Mouse (Mus musculus) heart, embryonic 10.5 days (tissue): ENCODE data around the gene Sec1. TPM values are rescaled to one million over a fixed set of nuclear protein-coding genes. Genes with fewer than 3 reads are reported as not detected.

ENCODE experiments used
- DNase-seq: peaks from one replicate; pipeline ENCODE4 v3.0.0-alpha.2; 2017; ENCODE audit warnings: low spot score
- H3K27ac ChIP-seq: fragments of 300-500 bp; sonication (generic); 2 replicates; pipeline ENCODE4 v1.5.1; 2016; ENCODE audit warnings: mild to moderate bottlenecking
- H3K27me3 ChIP-seq: fragments of 300-500 bp; sonication (generic); 2 replicates; pipeline ENCODE4 v1.6.1; 2016; ENCODE audit warnings: mild to moderate bottlenecking; ENCODE audit not compliant: poor library complexity, insufficient read depth, severe bottlenecking
- H3K36me3 ChIP-seq: fragments of 300-500 bp; sonication (generic); 2 replicates; pipeline ENCODE4 v1.6.1; 2016; ENCODE audit warnings: mild to moderate bottlenecking, moderate library complexity
- H3K4me1 ChIP-seq: fragments of 300-500 bp; sonication (generic); 2 replicates; pipeline ENCODE4 v1.6.1; 2016; ENCODE audit warnings: mild to moderate bottlenecking
- H3K4me3 ChIP-seq: fragments of 300-500 bp; sonication (generic); 2 replicates; pipeline ENCODE4 v1.5.1; 2016; ENCODE audit warnings: mild to moderate bottlenecking, moderate library complexity
- H3K9me3 ChIP-seq: fragments of 300-500 bp; sonication (generic); 2 replicates; pipeline ENCODE4 v1.6.1; 2016; ENCODE audit warnings: mild to moderate bottlenecking, moderate library complexity
- WGBS: fragments of 180-500 bp; shearing (Covaris S2); methylation state at CpG from one replicate; pipeline ENCODE4 v1.1.7; 2016; 5-methylcytosine and 5-hydroxymethylcytosine counted together
- polyA plus RNA-seq: library from polyadenylated mRNA; unstranded; fragments of >200 nt; fragmentation: Nextera tagmentation; extraction: Ambion mirVana; gene quantifications from 2 replicates; pipeline ENCODE4 v1.2.1, GENCODE M21; 2016

The Sec1 gene
- polyA plus RNA-seq, 1 experiment from 2014 or later = 0.51 TPM

- Histone ChIP-seq H3K4me3 (peak overlapping the region; percentile 65), H3K9me3 (no peaks in the 10 kb centered on the region), H3K4me1 (peaks cover 61% of the 10 kb centered on the region), H3K27me3 (no peaks in the 10 kb centered on the region), H3K36me3 (peaks cover 30% of the 10 kb centered on the region), H3K27ac (peak overlapping the region; percentile 85)
- peak; percentile 95 for DNase-seq
- under 1% methylated on average over 27 of the region's 27 CpGs for whole genome bisulfite sequencing
These were observed 13.3 kb upstream of the Sec1 start for GRCm38 (mm10) chr7:45707375-45707967.

GRCm38 (mm10) chr7:45706721-45707241 is 12.6 kb upstream of the Sec1 start:
- Histone ChIP-seq H3K9me3 (no peaks in the 10 kb centered on the region), H3K27ac (peak overlapping the region; percentile 85), H3K4me3 (peak overlapping the region; percentile 65), H3K4me1 (peaks cover 61% of the 10 kb centered on the region), H3K27me3 (no peaks in the 10 kb centered on the region), H3K36me3 (peaks cover 23% of the 10 kb centered on the region)
- DNase-seq = peak; percentile 91
- WGBS = under 1% methylated on average over 45 of the region's 45 CpGs

DNA sequence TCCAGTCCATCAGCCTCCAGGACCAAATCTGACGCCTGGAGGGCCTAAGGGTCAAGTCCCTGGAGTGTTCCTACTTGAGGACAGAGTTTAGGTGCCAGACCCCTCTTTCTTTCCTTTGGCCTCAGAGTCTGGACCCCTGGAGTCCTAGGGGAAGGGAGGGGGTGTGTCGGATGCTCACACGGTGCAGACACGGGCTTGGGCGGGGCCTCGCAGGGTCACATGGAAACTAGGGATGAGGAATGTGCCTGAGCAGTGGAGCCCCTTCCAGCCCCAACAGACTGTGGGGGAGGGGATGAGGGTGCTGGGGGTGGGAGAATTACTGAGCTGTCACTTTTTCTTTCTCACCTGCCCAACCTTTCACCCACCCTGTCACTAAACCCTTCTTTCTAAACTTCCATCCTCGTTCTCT is 11.7 kb upstream of the Sec1 start:
- DNase-seq = no peak
- H3K4me1 ChIP-seq = peaks cover 69% of the 10 kb centered on the region
- H3K36me3 ChIP-seq = peaks cover 14% of the 10 kb centered on the region
- WGBS = 1% methylated on average over 7 of the region's 7 CpGs
- no peaks in the 10 kb centered on the region for H3K9me3 ChIP-seq
- peak overlapping the region; percentile 65 for H3K4me3 ChIP-seq
- peak overlapping the region; percentile 85 for H3K27ac ChIP-seq
- 0 out of 2 replicates have a peak, but pooled peaks cover 9% of the 10 kb centered on the region for H3K27me3 ChIP-seq

DNA sequence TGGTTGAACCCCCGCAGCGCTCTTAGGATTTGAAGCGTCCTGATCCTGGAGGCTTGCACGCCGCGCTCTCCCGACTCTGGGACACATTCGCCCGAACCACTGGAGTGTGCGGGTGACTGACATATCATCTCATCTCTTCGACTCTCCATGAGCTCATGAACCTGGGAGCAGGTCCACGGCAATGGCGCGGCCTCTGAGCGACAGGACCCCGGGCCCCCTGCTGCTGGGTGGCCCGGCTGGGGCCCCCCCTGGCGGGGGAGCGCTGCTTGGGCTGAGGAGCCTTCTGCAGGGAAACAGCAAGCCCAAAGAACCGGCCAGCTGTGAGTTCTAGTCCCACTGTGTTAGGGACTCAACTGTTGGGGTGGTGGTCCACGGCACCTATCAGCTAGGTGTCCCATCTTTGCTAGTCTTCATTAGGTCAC is 11.3 kb upstream of the Sec1 start:
- H3K27ac ChIP-seq = peak overlapping the region; percentile 81
- H3K27me3 ChIP-seq = peaks cover 11% of the 10 kb centered on the region
- peaks cover 73% of the 10 kb centered on the region for H3K4me1 ChIP-seq
- under 1% methylated on average over 21 of the region's 21 CpGs for WGBS
- H3K4me3 ChIP-seq = peak overlapping the region; percentile 65
- H3K9me3 ChIP-seq = no peaks in the 10 kb centered on the region
- H3K36me3 ChIP-seq = peaks cover 10% of the 10 kb centered on the region
- DNase-seq = no peak

- Histone ChIP-seq H3K27ac (peak within 1 kb of the TSS; percentile 88), H3K27me3 (peaks cover 17% of the 10 kb centered on the region), H3K4me3 (peak within 1 kb of the TSS; percentile 65), H3K9me3 (no peaks in the 10 kb centered on the region), H3K4me1 (peaks cover 79% of the 10 kb centered on the region), H3K36me3 (peaks cover 4% of the 10 kb centered on the region; the same call in 1 of the 2 replicates)
- WGBS = 0% methylated on average over 36 of the region's 36 CpGs
- DNase-seq = peak; percentile 100
These were observed 10.7 kb upstream of the Sec1 start, which contains the start of gene Dbp for GRCm38 (mm10) chr7:45704730-45705442. Gene Dbp (plus strand): TSS chr7:45705088.

GRCm38 (mm10) chr7:45704046-45704559 is 9.9 kb upstream of the Sec1 start:
- H3K27me3 ChIP-seq = peaks cover 25% of the 10 kb centered on the region
- peak overlapping the region; percentile 65 for H3K4me3 ChIP-seq
- peak; percentile 90 for DNase-seq
- H3K4me1 ChIP-seq = peaks cover 80% of the 10 kb centered on the region
- peak overlapping the region; percentile 88 for H3K27ac ChIP-seq
- H3K36me3 ChIP-seq = no peaks in the 10 kb centered on the region
- no peaks in the 10 kb centered on the region for H3K9me3 ChIP-seq
- WGBS = under 1% methylated on average over 13 of the region's 13 CpGs

DNA sequence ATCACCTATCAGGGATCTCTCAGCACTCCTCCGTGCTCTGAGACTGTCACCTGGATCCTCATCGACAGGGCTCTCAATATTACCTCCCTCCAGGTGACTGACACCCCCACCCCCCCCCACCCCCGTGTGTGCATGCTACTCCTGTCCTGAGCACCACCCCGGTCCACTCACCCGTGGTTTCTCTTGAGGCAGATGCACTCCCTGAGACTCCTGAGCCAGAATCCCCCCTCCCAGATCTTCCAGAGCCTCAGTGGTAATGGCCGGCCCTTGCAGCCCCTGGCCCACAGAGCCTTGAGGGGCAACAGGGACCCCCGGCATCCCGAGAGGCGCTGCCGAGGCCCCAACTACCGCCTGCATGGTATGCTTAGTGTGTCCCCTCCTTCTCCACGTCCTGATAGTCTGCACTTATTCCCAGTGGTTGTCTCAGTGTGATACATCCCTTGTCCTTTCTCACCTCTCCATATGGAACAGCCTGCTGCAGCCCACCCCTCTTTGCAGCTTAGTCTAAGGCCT is 9.4 kb upstream of the Sec1 start:
- WGBS = 41% methylated on average over 12 of the region's 12 CpGs
- Histone ChIP-seq H3K27me3 (peaks cover 30% of the 10 kb centered on the region), H3K27ac (peak overlapping the region; percentile 88), H3K4me1 (peaks cover 75% of the 10 kb centered on the region), H3K9me3 (no peaks in the 10 kb centered on the region), H3K4me3 (peak overlapping the region; percentile 65), H3K36me3 (no peaks in the 10 kb centered on the region)
- DNase-seq = no peak

- Histone ChIP-seq H3K27ac (peak overlapping the region; percentile 88; the same call in 1 of the 2 replicates), H3K9me3 (no peaks in the 10 kb centered on the region), H3K27me3 (peaks cover 36% of the 10 kb centered on the region), H3K36me3 (no peaks in the 10 kb centered on the region), H3K4me3 (peak overlapping the region; percentile 65; the same call in 1 of the 2 replicates), H3K4me1 (peaks cover 69% of the 10 kb centered on the region)
- DNase-seq = no peak
- 80% methylated on average over 17 of the region's 17 CpGs for WGBS
These were observed 8.8 kb upstream of the Sec1 start for GRCm38 (mm10) chr7:45702809-45703520.

GRCm38 (mm10) chr7:45702316-45702715 is 8.1 kb upstream of the Sec1 start:
- Histone ChIP-seq H3K4me1 (peaks cover 63% of the 10 kb centered on the region), H3K27me3 (peaks cover 39% of the 10 kb centered on the region), H3K27ac (no peak overlapping the region), H3K4me3 (no peak overlapping the region), H3K9me3 (no peaks in the 10 kb centered on the region), H3K36me3 (no peaks in the 10 kb centered on the region)
- DNase-seq = no peak
- WGBS = 86% methylated on average over 11 of the region's 11 CpGs

DNA sequence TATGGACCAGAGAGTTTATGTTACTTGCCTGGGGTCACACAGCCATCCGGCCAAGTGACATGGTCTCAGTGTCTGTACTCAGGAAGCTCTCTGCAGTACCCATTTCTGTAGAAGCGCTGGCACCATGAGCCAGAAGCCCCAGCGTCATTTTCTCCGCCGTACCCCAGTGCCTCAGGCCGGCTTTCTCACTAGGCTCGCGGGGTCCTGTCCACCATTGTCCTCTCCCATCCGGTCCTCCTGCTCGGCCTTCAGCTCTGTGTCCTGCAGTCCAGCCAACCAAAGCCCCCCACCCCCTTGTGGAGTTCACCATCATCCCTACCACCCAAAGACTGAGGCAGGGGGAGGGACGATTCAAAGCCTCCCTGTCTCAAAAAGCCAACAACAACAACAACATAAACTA is 7.4 kb upstream of the Sec1 start:
- 0 out of 2 replicates have a peak overlapping the region, but pooled peaks have one; percentile 77 for H3K27ac ChIP-seq
- H3K4me1 ChIP-seq = peaks cover 56% of the 10 kb centered on the region
- no peak for DNase-seq
- H3K9me3 ChIP-seq = no peaks in the 10 kb centered on the region
- H3K36me3 ChIP-seq = no peaks in the 10 kb centered on the region
- 86% methylated on average over 11 of the region's 11 CpGs for WGBS
- peaks cover 39% of the 10 kb centered on the region for H3K27me3 ChIP-seq
- H3K4me3 ChIP-seq = 0 out of 2 replicates have a peak overlapping the region, but pooled peaks have one; percentile 58

DNA sequence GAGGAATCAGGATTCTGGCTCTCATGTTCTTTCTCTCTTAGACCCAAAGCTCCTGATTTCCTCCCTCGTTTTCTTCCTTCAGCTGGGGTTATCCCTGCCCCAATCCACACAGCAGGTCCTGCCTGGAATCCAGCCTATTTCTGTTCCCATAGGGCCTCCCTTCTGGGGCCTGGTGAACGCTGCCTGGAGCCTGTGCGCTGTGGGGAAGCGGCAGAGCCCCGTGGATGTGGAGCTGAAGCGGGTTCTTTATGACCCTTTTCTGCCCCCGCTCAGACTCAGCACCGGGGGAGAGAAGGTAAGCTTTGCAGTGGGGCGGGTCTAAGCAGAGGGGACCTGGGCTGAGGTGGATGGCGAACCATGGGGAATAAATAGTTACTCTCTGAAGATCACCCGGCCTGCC is 6.9 kb upstream of the Sec1 start:
- Histone ChIP-seq H3K9me3 (no peaks in the 10 kb centered on the region), H3K4me1 (peaks cover 50% of the 10 kb centered on the region), H3K4me3 (peak overlapping the region; percentile 58), H3K27me3 (peaks cover 39% of the 10 kb centered on the region), H3K36me3 (no peaks in the 10 kb centered on the region), H3K27ac (peak overlapping the region; percentile 77; the same call in 1 of the 2 replicates)
- DNase-seq = no peak
- 31% methylated on average over 11 of the region's 11 CpGs for WGBS

DNA sequence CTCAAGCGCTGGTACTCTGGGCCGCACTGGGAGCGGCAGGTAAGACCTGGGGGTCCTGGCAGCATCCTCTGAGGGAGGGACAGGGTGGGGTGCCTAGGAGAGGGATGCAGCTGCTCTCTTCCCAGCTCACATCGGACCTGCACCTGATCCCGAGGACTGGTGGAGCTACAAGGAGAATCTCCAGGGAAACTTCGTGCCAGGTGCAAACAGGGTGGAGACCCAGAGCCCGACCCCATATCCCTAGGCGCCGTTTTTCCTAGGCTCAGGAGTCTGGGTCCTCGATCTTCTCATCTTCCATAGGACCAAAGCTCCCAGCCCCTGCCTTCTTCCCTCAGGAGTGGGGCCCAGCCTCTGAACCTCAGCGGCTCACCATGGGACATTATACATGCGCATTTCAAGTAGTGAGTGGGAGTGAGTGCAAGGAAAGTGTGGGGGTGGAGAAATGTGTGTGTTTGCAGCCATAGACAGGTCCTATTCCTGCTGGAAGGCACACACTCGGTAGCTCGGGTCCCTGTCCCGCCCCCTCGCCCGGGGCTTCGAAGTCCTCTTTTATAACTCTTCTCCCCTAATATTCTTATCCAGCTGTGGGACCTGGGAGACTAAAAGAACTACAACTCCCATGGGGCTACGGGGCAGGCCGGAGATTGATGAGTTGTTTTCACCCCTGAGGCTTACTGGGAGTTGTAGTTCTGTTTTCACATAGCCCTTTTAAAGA is 6.3 kb upstream of the Sec1 start:
- H3K27ac ChIP-seq = peak overlapping the region; percentile 77
- H3K27me3 ChIP-seq = peaks cover 39% of the 10 kb centered on the region
- peak overlapping the region; percentile 58 for H3K4me3 ChIP-seq
- no peak for DNase-seq
- H3K4me1 ChIP-seq = peaks cover 44% of the 10 kb centered on the region
- H3K36me3 ChIP-seq = no peaks in the 10 kb centered on the region
- no peaks in the 10 kb centered on the region for H3K9me3 ChIP-seq
- WGBS = under 1% methylated on average over 20 of the region's 20 CpGs
